Mouse (Mus musculus): Measurements from ENCODE around the gene Adcy1.

DNA sequence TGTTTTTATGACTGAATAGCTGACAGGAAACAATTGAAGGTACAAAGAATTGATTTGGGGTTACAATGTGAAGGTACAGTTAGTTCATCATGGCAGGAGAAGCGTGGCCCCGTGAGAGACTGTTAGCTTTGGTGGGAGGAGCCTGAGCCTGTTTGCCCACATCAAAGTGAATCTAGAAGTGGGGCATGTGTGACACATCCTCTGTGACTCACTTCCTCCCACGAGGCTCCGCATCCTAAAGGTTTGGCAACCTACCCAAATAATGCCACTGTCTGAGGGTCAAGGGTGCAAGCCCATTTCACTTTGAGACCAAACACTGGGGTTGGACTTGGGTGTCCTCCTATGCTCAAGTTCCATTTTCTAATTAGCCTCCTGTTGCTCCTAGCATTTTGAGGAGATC lies 81.9 kb downstream of the Adcy1 start:
- TF ChIP-seq CTCF (IDR thresholded peaks at IDR 0.05; ENCODE audit: insufficient read depth, low read depth, low read length) = no peak
- no peak for TF ChIP-seq POLR2A (IDR thresholded peaks at IDR 0.05; ENCODE audit: insufficient read depth, low read depth, low read length)
